Mouse (Mus musculus) midbrain, embryonic 14.5 days (tissue): ENCODE results near the gene Mapkapk2. TPM values are rescaled to one million over a fixed set of nuclear protein-coding genes. Genes with fewer than 3 reads are reported as not detected.

Source experiments
- ATAC-seq: fragments of 200-750 bp; cut with Nextera tagmentation; 2 replicates; pipeline ENCODE4 v1.8.0; 2017; ENCODE audit warnings: moderate number of reproducible peaks, moderate library complexity; ENCODE audit not compliant: low FRiP score, low TSS enrichment
- DNase-seq: peaks from one replicate; pipeline ENCODE4 v3.0.0-alpha.2; 2015
- H3K27ac ChIP-seq: fragments of 300-500 bp; sonication (generic); replicated peaks from 2 replicates; pipeline ENCODE4 v1.5.1; 2014; ENCODE audit warnings: mild to moderate bottlenecking, low read depth, low read length, moderate library complexity
- H3K27me3 ChIP-seq: fragments of 300-500 bp; sonication (generic); 2 replicates; pipeline ENCODE4 v1.6.1; 2014; ENCODE audit warnings: low read length, control low read depth, mixed read lengths; ENCODE audit not compliant: control insufficient read depth, insufficient read depth
- H3K36me3 ChIP-seq: fragments of 300-500 bp; sonication (generic); 2 replicates; pipeline ENCODE4 v1.6.1; 2014; ENCODE audit warnings: low read length, control low read depth; ENCODE audit not compliant: control insufficient read depth, insufficient read depth
- H3K4me1 ChIP-seq: fragments of 300-500 bp; sonication (generic); 2 replicates; pipeline ENCODE4 v1.6.1; 2014; ENCODE audit warnings: mild to moderate bottlenecking, antibody characterized with exemption, low read length, control low read depth; ENCODE audit not compliant: control insufficient read depth, insufficient read depth
- H3K4me2 ChIP-seq: fragments of 300-500 bp; sonication (generic); 2 replicates; pipeline ENCODE4 v1.6.1; 2014; ENCODE audit warnings: mild to moderate bottlenecking, low read length, moderate library complexity
- H3K4me3 ChIP-seq: fragments of 300-500 bp; sonication (generic); replicated peaks from 2 replicates; pipeline ENCODE4 v1.5.1; 2014; ENCODE audit warnings: low read depth, low read length
- H3K9ac ChIP-seq: fragments of 300-500 bp; sonication (generic); replicated peaks from 2 replicates; pipeline ENCODE4 v1.6.1; 2014; ENCODE audit warnings: mild to moderate bottlenecking, low read length, moderate library complexity
- H3K9me3 ChIP-seq: fragments of 300-500 bp; sonication (generic); 2 replicates; pipeline ENCODE4 v1.6.1; 2016; ENCODE audit warnings: low read length, control low read depth, mixed read lengths; ENCODE audit not compliant: control insufficient read depth
- WGBS: fragments of 180-500 bp; shearing (Covaris S2); extraction: QIAGEN DNeasy Blood & Tissue Kit; methylation state at CpG from one replicate; pipeline ENCODE4 v1.1.7; 2014; 5-methylcytosine and 5-hydroxymethylcytosine counted together
- polyA plus RNA-seq: library from polyadenylated mRNA; unstranded; fragments of >200 nt; fragmentation: Nextera tagmentation; extraction: Ambion mirVana; gene quantifications from 2 replicates; pipeline ENCODE4 v1.2.1, GENCODE M21; 2014

The Mapkapk2 gene
- polyA plus RNA-seq, 1 experiment from 2014 or later, result 35.0 TPM

DNA sequence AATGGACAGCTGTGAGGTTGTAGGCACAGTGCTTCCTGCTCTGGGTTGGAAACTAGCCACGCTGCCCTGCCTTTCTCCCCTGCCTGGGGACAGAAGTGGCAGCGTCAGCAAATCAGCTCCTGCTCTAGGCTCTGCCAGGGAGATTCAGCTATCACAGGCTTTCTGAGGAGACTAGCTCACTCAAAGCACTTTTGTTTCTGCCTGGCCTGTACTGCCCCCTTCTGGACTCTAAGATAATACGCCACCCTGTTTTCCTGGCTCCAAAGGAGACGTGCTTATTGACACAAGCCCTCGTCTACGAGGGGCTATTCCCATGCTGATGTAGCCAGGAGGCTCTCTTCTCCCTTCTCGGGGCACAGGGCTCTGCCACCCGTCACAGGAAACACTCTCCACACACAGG is 44.4 kb downstream of the Mapkapk2 start:
- Histone ChIP-seq H3K4me1 (no peaks in the 10 kb centered on the region), H3K4me2 (no peak overlapping the region), H3K27ac (peak overlapping the region; percentile 47), H3K9me3 (no peaks in the 10 kb centered on the region), H3K36me3 (peaks cover 48% of the 10 kb centered on the region), H3K9ac (no peak overlapping the region), H3K4me3 (no peak overlapping the region), H3K27me3 (no peaks in the 10 kb centered on the region)
- DNase-seq (peak; percentile 92), ATAC-seq (peak; percentile 72)
- 5% methylated on average over 8 of the region's 8 CpGs for WGBS

DNA sequence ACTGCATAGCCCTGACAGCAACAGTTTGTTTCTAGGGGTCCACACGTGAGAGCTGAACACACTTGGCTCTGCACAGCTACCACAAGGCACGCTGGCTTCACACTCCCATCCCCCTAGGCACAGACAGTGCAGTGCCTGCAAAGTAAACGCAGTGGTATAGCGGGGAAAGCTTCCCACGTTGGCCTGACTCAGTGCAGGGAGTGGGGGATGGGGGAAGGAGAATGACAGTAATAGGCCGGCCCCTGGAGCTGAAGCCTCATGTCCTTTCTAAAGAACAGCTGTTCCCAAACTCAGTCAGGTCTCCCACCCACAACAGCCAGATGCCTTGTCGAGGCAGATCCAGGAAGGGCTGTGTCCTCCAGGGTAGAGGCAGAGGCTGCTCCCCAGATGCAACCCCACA is 46.6 kb downstream of the Mapkapk2 start:
- Histone ChIP-seq H3K27ac (no peak overlapping the region), H3K9ac (no peak overlapping the region), H3K9me3 (no peaks in the 10 kb centered on the region), H3K4me3 (no peak overlapping the region), H3K4me1 (no peaks in the 10 kb centered on the region), H3K27me3 (no peaks in the 10 kb centered on the region), H3K4me2 (no peak overlapping the region), H3K36me3 (peaks cover 29% of the 10 kb centered on the region)
- no peak for DNase-seq
- WGBS, result 49% methylated on average over 7 of the region's 7 CpGs
- ATAC-seq, result no peak

DNA sequence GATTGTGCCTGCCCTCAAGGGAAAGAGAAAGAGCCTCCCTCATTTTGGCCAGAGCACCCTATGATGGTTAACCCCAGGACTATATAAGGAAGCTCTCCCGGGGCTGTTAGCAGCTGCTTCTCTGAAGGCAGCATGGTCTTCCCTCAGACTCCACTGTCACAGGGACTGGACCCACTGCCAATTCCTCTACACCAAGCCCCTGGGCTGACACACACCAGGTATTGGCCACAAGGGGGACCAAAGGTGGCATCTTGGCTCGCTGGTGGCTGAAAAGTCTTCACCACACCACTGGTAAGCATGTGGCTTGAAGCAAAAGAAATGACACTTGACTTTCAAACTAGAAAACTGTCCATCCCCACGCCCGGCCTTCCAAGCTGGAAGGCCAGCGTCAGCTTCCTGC is 47.0 kb downstream of the Mapkapk2 start:
- Histone ChIP-seq H3K9me3 (no peaks in the 10 kb centered on the region), H3K27me3 (no peaks in the 10 kb centered on the region), H3K27ac (no peak overlapping the region), H3K36me3 (peaks cover 24% of the 10 kb centered on the region), H3K4me3 (no peak overlapping the region), H3K9ac (no peak overlapping the region), H3K4me1 (no peaks in the 10 kb centered on the region), H3K4me2 (no peak overlapping the region)
- DNase-seq (no peak), ATAC-seq (no peak)
- 81% methylated on average over 5 of the region's 5 CpGs for WGBS

DNA sequence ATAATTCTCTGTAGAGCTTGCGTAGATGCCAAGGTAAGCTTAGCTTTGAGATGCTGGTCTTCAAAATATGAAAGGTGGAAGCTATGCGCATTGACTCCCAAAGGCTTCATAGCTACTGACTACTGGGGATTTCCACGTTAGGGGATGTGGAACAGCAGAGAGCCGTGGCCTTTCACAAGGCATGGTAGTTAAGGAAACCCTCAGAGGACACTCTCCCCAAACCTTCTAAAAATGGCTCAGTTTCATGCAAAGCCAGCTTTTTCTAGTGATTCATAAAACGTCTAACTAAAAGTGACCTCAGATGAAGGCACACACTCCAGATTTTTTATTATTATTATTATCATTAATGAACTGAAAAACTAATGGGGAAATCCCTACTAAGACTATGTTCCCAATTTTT is 47.6 kb downstream of the Mapkapk2 start:
- no peak for DNase-seq
- Histone ChIP-seq H3K27me3 (no peaks in the 10 kb centered on the region), H3K9ac (no peak overlapping the region), H3K4me2 (no peak overlapping the region), H3K4me3 (no peak overlapping the region), H3K4me1 (no peaks in the 10 kb centered on the region), H3K9me3 (no peaks in the 10 kb centered on the region), H3K27ac (no peak overlapping the region), H3K36me3 (peaks cover 18% of the 10 kb centered on the region)
- ATAC-seq, result no peak
- 88% methylated on average over 5 of the region's 5 CpGs for WGBS

DNA sequence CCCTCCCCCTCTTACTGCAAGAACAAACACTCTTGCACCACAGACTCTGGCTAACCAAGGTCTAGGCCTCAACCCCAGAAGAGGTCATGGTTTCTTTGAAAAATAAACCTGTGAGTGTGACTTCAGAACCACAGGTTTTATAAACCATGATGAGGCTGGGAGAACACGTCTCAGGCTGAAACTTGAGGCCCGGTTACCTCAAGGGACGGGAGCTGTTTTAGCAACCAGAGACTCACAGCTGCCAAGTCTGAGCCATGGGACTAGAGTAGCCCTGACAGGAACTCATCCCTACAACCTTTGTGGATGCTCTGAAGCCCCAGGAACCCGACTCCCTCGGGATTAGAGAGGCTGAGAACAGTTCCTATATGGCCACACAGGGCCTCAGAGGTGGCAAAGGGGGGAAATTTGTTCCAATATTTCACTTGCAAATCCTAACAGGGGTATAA is 48.2 kb downstream of the Mapkapk2 start:
- Histone ChIP-seq H3K4me2 (no peak overlapping the region), H3K4me3 (no peak overlapping the region), H3K27me3 (no peaks in the 10 kb centered on the region), H3K4me1 (no peaks in the 10 kb centered on the region), H3K27ac (no peak overlapping the region), H3K9ac (no peak overlapping the region), H3K9me3 (no peaks in the 10 kb centered on the region), H3K36me3 (peaks cover 12% of the 10 kb centered on the region)
- WGBS, result 90% methylated on average over 5 of the region's 5 CpGs
- DNase-seq, result no peak
- ATAC-seq, result no peak

DNA sequence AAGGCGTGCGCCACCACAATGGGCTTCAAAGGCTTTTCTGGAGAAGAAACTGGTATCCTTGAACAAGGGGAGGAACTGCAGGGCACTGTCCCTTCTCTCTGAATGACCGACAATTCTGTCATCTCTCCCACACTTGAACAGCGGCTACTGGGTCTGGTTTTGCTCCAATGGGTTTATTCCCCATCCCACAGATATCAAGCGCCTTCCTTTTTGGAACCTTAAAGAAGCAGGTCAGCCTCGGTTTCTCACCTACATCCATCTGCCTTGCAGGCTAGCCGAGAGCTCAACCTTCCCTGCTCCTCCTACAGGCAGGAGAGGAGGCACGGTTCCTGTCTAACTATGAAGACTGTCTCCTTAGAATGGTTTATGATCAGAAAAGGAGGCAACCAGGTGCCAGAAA is 48.7 kb downstream of the Mapkapk2 start:
- H3K27me3 ChIP-seq, result no peaks in the 10 kb centered on the region
- H3K4me3 ChIP-seq, result no peak overlapping the region
- 89% methylated on average over 8 of the region's 8 CpGs for WGBS
- no peak overlapping the region for H3K4me2 ChIP-seq
- ATAC-seq (no peak), DNase-seq (no peak)
- H3K27ac ChIP-seq, result no peak overlapping the region
- no peaks in the 10 kb centered on the region for H3K4me1 ChIP-seq
- no peak overlapping the region for H3K9ac ChIP-seq
- H3K9me3 ChIP-seq, result no peaks in the 10 kb centered on the region
- peaks cover 7% of the 10 kb centered on the region for H3K36me3 ChIP-seq

DNA sequence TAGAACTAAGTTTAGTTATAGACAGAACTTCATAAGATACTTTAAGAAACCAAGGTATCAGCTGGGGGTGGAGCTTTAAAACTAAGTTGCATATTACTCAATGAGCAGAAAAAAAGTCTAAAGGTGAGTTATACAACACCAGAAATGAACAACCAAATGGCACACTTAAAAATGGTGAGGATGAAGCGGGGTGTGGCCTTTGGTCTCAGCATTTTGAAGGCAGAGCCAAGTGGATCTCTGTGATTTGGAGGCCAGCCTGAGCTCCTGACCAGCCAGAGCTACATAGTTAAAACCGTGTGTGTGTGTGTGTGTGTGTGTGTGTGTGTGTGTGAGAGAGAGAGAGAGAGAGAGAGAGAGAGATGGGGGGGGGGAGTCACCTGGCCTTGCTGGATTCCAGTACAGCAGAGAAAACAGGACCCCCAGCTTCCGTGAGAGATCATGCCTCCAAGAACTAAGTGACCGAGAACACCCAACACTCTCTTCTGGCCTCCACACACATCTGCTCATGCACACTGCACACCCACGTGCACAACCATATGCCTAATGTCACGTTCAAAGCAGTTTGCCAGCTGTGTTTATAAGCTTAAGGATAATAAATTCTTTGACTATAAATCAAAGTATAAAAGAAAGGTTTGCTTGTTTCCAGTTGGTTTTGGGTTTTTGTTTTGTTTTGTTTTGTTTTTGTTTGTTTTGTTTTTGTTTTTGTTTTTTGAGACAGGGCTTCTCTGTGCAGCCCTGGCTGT is 49.3 kb downstream of the Mapkapk2 start:
- Histone ChIP-seq H3K4me1 (no peaks in the 10 kb centered on the region), H3K27ac (no peak overlapping the region), H3K4me2 (no peak overlapping the region), H3K36me3 (0 out of 2 replicates have a peak, but pooled peaks cover 3% of the 10 kb centered on the region), H3K9ac (no peak overlapping the region), H3K27me3 (no peaks in the 10 kb centered on the region), H3K4me3 (no peak overlapping the region), H3K9me3 (no peaks in the 10 kb centered on the region)
- DNase-seq (no peak), ATAC-seq (no peak)
- WGBS, result 85% methylated on average over 6 of the region's 6 CpGs

DNA sequence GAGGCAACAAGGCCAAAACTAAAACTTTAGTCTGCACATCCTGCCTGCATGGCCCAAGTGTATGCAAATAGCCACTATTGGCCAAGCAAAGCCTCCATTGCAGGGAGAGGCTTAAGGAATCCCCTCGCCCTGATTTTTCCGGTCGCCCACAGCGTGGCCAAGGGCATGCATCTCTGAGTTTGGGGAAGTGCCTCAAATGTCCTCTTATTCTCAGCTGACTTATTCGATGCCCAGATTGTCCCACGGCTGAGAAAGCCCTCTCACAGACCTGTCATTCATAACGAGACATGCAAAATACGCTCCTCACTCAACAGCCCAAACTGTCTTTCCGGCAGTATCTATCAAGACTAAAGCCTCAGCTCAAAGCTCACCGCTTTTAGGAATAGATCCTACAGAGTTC is 51.0 kb downstream of the Mapkapk2 start:
- DNase-seq (no peak), ATAC-seq (no peak)
- Histone ChIP-seq H3K9ac (no peak overlapping the region), H3K9me3 (no peaks in the 10 kb centered on the region), H3K4me1 (no peaks in the 10 kb centered on the region), H3K27ac (no peak overlapping the region), H3K4me2 (no peak overlapping the region), H3K27me3 (no peaks in the 10 kb centered on the region), H3K4me3 (no peak overlapping the region), H3K36me3 (no peaks in the 10 kb centered on the region)
- WGBS, result 87% methylated on average over 10 of the region's 10 CpGs

DNA sequence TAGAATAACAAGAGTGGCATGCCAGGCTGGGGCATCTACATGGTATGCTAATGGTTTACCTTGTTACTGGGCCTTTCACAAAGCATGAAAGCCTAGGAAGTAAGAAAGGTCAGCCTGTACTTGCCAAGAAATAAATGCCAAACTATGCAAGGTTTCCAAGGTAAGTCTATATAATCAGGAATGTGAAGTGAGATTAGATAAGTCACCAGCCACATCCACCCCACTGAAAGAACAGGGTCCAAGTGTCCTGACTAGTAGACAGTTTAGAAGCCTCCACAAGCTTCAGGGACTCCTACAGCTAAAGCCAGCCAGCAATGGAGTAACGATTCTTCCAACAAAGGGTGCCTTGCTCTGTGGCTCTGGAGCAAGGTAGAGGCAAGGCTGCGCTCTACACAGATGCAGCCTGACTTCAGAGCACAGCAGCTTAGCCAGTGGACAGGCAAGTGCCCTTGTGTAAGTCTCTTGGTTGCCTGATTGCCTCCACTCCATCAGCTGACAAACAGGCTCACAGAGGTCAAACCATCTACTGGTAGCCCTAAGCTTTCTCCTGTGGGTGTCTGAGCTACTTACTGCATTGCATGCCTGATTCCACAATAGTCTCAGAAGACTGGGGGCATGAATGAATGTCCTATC is 51.8 kb downstream of the Mapkapk2 start:
- 92% methylated on average over 2 of the region's 2 CpGs for WGBS
- DNase-seq (no peak), ATAC-seq (no peak)
- Histone ChIP-seq H3K4me1 (no peaks in the 10 kb centered on the region), H3K27ac (no peak overlapping the region), H3K9me3 (no peaks in the 10 kb centered on the region), H3K27me3 (no peaks in the 10 kb centered on the region), H3K4me3 (no peak overlapping the region), H3K9ac (no peak overlapping the region), H3K4me2 (no peak overlapping the region), H3K36me3 (no peaks in the 10 kb centered on the region)
